Mouse (Mus musculus) cerebellum, adult 2 months (tissue): ENCODE measurements around the gene Cyb5rl.

Source experiments
- CTCF ChIP-seq: fragments of 200-500 bp; IDR thresholded peaks from 2 replicates; pipeline ENCODE4 v1.5.1; 2011; ENCODE audit warnings: low read depth, mild to moderate bottlenecking, control low read depth, low read length, moderate library complexity, borderline replicate concordance; ENCODE audit not compliant: insufficient read depth
- POLR2A ChIP-seq: fragments of 200-500 bp; IDR thresholded peaks from 2 replicates; pipeline ENCODE4 v1.6.1; 2011; ENCODE audit warnings: low read length, control low read depth, borderline replicate concordance; ENCODE audit not compliant: insufficient read depth

DNA sequence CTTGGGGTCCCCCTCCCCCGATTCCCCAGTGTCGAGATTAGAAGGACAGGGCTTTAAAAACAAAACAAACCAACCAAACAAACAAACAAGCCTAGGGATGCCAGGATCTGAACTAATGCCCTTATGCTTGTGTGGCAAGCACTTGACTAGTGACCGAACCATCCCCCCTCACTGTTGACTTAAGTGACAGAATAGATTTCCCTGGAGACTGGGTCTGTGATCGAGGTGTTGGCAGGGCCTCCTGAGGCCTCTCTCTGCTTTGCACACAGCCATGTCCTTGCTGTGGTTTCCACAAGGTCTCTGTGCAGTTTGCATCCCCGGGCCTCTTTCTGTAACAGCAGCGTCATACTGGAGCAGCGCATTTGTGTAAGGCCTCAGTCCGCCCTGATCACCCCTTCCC lies 62.6 kb downstream of the Cyb5rl start:
- no peak for TF ChIP-seq POLR2A
- no peak for TF ChIP-seq CTCF
